Mouse (Mus musculus) E14TG2a.4 (cell line): ENCODE results near the gene Speg.

Experiments used
- CTCF ChIP-seq: conservative IDR thresholded peaks from 2 replicates; pipeline ENCODE4 v1.5.1; 2014; ENCODE audit warnings: low read length
- NANOG ChIP-seq: IDR thresholded peaks from 2 replicates; pipeline ENCODE4 v1.6.1; 2014; ENCODE audit warnings: borderline replicate concordance, low read length, mixed read lengths
- POU5F1 ChIP-seq: IDR thresholded peaks from 2 replicates; pipeline ENCODE4 v1.6.1; 2014; ENCODE audit warnings: low read length, borderline replicate concordance

DNA sequence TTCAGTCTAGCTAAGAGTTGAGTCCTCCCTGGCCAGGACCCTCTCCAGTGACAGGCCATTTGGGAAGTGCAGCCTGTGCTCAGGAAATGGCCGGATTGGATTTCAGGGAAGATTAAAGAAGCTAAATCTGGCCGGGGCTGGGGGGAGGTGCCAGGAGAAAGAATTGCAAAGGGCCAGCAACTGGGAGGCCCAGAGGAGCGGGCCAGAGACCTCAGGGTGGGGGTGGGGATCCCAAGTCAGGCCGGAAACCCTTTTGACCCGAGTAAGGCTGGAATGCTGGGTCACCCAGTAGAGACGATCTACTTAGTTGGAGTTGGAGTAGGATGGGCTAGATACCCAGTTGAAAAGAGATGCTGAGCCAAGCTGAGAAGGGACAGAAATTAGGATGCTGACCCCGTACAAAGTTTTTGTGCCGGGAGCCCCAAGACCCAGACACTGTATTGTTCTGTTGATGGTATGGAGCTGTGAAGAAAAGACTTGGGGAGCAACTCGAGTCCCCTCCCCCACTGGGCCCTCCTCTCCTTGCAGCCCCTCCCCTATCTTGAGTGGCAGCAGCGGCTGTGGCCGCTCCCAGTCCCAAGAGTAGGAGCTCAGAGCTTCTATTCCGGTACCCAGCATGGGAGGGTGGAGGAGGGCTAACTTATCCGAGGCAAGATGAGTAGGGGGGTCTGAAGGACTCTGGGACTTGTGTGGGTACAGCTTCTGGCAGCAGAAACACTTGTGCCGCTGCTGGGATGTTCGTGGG, 30.6 kb upstream of the Speg start:
- TF ChIP-seq CTCF: no peak
- TF ChIP-seq NANOG: no peak
- TF ChIP-seq POU5F1: no peak
